Mouse (Mus musculus) ES-Bruce4 (cell line): ENCODE measurements around the gene Crtac1. TPM values are rescaled to one million over a fixed set of nuclear protein-coding genes. Genes with fewer than 3 reads are reported as not detected.
A peak's percentile ranks its signal among the peaks of the same experiment; 100 is the strongest.

Experiments
- H3K27ac ChIP-seq: 2 replicates; pipeline ENCODE4 v1.5.1; 2012; ENCODE audit warnings: low read length, inconsistent platforms; ENCODE audit not compliant: insufficient read depth
- H3K27me3 ChIP-seq: 2 replicates; pipeline ENCODE4 v1.6.1; 2012; ENCODE audit warnings: mild to moderate bottlenecking, low read length, inconsistent platforms; ENCODE audit not compliant: control insufficient read depth, poor library complexity, insufficient read depth, severe bottlenecking
- H3K36me3 ChIP-seq: 2 replicates; pipeline ENCODE4 v1.6.1; 2012; ENCODE audit warnings: inconsistent platforms, mild to moderate bottlenecking, low read length, moderate library complexity; ENCODE audit not compliant: control insufficient read depth, poor library complexity, insufficient read depth, severe bottlenecking
- H3K4me1 ChIP-seq: one replicate; pipeline ENCODE4 v1.8.1; 2011; ENCODE audit warnings: low read length; ENCODE audit not compliant: control insufficient read depth, insufficient read depth
- H3K4me3 ChIP-seq: 2 replicates; pipeline ENCODE4 v1.5.1; 2011; ENCODE audit warnings: low read depth, mild to moderate bottlenecking, low read length
- H3K9ac ChIP-seq: 2 replicates; pipeline ENCODE4 v1.6.1; 2012; ENCODE audit warnings: low read depth, mild to moderate bottlenecking, inconsistent platforms; ENCODE audit not compliant: poor library complexity, severe bottlenecking
- H3K9me3 ChIP-seq: replicated peaks from 2 replicates; pipeline ENCODE4 v1.6.1; 2012; ENCODE audit warnings: mild to moderate bottlenecking, low read length, inconsistent platforms; ENCODE audit not compliant: control insufficient read depth, poor library complexity, insufficient read depth, severe bottlenecking
- CTCF ChIP-seq: IDR thresholded peaks from one replicate; pipeline ENCODE4 v1.8.1; 2011; ENCODE audit warnings: low read depth, low read length
- EP300 ChIP-seq: IDR thresholded peaks from 2 replicates; pipeline ENCODE4 v1.6.1; 2011; ENCODE audit warnings: low read depth, low read length; ENCODE audit not compliant: insufficient read depth
- POLR2A ChIP-seq: IDR thresholded peaks from one replicate; pipeline ENCODE4 v1.8.1; 2011; ENCODE audit warnings: low read length; ENCODE audit not compliant: insufficient read depth
- polyA plus RNA-seq: library from polyadenylated mRNA; stranded (reverse); fragments of >200 nt; gene quantifications from 2 replicates; pipeline ENCODE4 v1.2.4, GENCODE M21; 2011; ENCODE audit warnings: low read depth; ENCODE audit not compliant: missing spikeins, insufficient read depth, insufficient read length

The Crtac1 gene
- polyA plus RNA-seq, 1 experiment: 12.7 TPM

- no peaks in the 10 kb centered on the region for H3K27me3 ChIP-seq
- H3K4me1 ChIP-seq: no peaks in the 10 kb centered on the region
- H3K9me3 ChIP-seq: no peaks in the 10 kb centered on the region
- no peak overlapping the region for H3K9ac ChIP-seq
- H3K4me3 ChIP-seq: no peak overlapping the region
- TF ChIP-seq EP300 (no peak), POLR2A (no peak), CTCF (no peak)
- no peak overlapping the region for H3K27ac ChIP-seq
- no peaks in the 10 kb centered on the region for H3K36me3 ChIP-seq
Measured at GRCm38 (mm10) chr19:42392094-42392493, 39.5 kb downstream of the Crtac1 start.

DNA sequence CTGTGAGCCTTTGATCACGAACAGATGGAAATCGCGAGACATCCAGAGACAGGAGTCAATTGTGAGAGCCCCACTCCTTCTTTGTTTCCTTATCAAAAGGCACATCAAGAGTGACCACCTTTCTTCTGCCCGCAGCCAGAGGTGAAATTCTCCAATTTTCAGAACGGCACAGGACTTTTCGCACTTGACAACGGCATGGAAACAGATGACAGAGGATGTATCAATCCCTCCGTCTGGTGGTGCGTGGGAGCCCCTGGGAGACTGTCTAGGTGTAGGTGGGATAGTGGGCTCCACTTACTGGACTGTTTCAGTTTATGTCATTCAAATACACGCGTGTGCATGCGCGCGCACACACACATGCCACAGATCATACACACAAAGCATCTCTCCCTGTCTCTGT, 42.0 kb downstream of the Crtac1 start:
- no peaks in the 10 kb centered on the region for H3K27me3 ChIP-seq
- TF ChIP-seq EP300 (no peak), POLR2A (no peak), CTCF (no peak)

GRCm38 (mm10) chr19:42384981-42385598, 46.5 kb downstream of the Crtac1 start:
- Histone ChIP-seq H3K9ac (no peak overlapping the region), H3K9me3 (no peaks in the 10 kb centered on the region), H3K36me3 (no peaks in the 10 kb centered on the region), H3K4me3 (no peak overlapping the region), H3K27me3 (no peaks in the 10 kb centered on the region), H3K4me1 (peaks cover 5% of the 10 kb centered on the region), H3K27ac (0 out of 2 replicates have a peak overlapping the region, but pooled peaks have one; percentile 30)
- no peak for TF ChIP-seq POLR2A
- 0 out of 2 replicates have a peak, but pooled peaks have one; percentile 32 for TF ChIP-seq EP300
- no peak for TF ChIP-seq CTCF

More for the DNA sequence above, 42.0 kb downstream of the Crtac1 start:
- H3K27ac ChIP-seq: no peak overlapping the region
- H3K4me1 ChIP-seq: peaks cover 2% of the 10 kb centered on the region
- H3K36me3 ChIP-seq: no peaks in the 10 kb centered on the region
- no peak overlapping the region for H3K4me3 ChIP-seq
- no peak overlapping the region for H3K9ac ChIP-seq
- H3K9me3 ChIP-seq: no peaks in the 10 kb centered on the region

GRCm38 (mm10) chr19:42380981-42381373, 50.6 kb downstream of the Crtac1 start:
- Histone ChIP-seq H3K4me3 (peak overlapping the region; percentile 13; the same call in 1 of the 2 replicates), H3K9ac (peak overlapping the region; percentile 41; the same call in 1 of the 2 replicates), H3K36me3 (no peaks in the 10 kb centered on the region), H3K4me1 (peaks cover 7% of the 10 kb centered on the region), H3K27me3 (no peaks in the 10 kb centered on the region), H3K9me3 (no peaks in the 10 kb centered on the region), H3K27ac (no peak overlapping the region)
- TF ChIP-seq CTCF (no peak), EP300 (no peak), POLR2A (no peak)

DNA sequence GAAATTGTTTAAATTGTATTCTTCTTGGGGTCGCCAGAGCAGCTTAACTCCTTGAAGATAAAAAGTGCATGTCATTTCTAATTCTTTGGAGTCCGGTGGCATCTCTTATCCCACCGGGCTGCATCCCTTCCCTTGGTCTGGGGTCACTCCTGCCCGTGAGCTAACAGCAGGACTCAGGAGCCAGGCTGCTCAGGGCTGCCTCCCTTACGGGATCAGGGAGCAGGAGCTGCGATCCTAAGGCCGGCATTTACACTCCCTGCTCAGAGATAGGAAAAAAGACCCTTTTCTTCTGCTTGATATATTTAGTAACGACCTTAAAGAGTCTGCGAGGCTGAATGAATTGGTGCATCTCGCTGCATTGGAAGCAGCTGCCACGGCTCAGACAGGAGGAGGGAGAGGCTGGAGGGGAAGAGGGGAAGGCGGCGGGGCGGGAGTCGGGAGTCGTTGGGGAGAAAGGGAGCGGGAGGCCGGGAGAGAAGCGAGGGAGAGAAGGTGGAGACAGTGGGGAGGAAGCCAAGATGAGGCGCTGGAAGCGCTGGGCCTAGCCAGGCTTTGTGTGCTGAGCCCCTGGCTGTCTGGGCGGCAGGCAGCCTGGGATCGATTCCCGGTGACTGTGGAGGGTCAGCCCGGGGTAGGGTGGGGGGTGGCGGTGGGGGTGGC, 51.1 kb downstream of the Crtac1 start:
- H3K9me3 ChIP-seq: no peaks in the 10 kb centered on the region
- H3K36me3 ChIP-seq: no peaks in the 10 kb centered on the region
- TF ChIP-seq POLR2A: no peak
- TF ChIP-seq EP300: no peak
- no peak for TF ChIP-seq CTCF
- H3K27me3 ChIP-seq: no peaks in the 10 kb centered on the region
- H3K4me3 ChIP-seq: peak overlapping the region; percentile 49
- peak overlapping the region; percentile 41; the same call in 1 of the 2 replicates for H3K9ac ChIP-seq
- peaks cover 7% of the 10 kb centered on the region for H3K4me1 ChIP-seq
- H3K27ac ChIP-seq: no peak overlapping the region

- Histone ChIP-seq H3K36me3 (no peaks in the 10 kb centered on the region), H3K4me3 (no peak overlapping the region), H3K27me3 (no peaks in the 10 kb centered on the region), H3K9ac (no peak overlapping the region), H3K9me3 (no peaks in the 10 kb centered on the region), H3K4me1 (peaks cover 7% of the 10 kb centered on the region), H3K27ac (no peak overlapping the region)
- TF ChIP-seq CTCF (no peak), EP300 (no peak), POLR2A (no peak)
Measured at GRCm38 (mm10) chr19:42379798-42380197, 51.8 kb downstream of the Crtac1 start.
